Mouse (Mus musculus): Measurements from ENCODE around the gene Sirt5.
A peak's percentile ranks its signal among the peaks of the same experiment; 100 is the strongest.

Gene Sirt5

GRCm38 (mm10) chr13:43374205-43374604 is 8.9 kb downstream of the Sirt5 start:
- DNase-seq (ENCODE audit: extremely low spot score) = no peak

GRCm38 (mm10) chr13:43374918-43375432 is 9.7 kb downstream of the Sirt5 start:
- DNase-seq (ENCODE audit: extremely low spot score) = no peak

DNA sequence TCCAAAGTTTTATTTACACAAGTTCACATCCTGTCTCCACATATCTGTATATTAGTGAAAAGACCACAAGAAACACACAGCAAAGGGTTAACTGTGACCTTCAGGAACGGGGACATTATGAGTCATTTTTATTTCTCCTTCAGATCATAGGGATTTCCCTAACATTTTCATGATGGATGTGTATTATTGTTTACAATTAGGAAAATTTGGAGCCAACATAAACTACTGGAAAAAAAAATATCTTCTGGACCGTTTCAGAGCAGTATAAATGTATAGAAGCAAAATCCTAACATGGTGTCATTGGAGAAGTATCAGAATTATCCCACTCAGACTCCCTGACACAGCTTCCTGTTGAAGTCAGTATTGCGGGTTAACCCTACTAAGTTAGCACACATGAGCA is 14.7 kb downstream of the Sirt5 start:
- DNase-seq (ENCODE audit: extremely low spot score) = no peak

GRCm38 (mm10) chr13:43385321-43385720 is 20.0 kb downstream of the Sirt5 start:
- DNase-seq (ENCODE audit: extremely low spot score) = no peak

- DNase-seq (ENCODE audit: extremely low spot score) = no peak
Observed at GRCm38 (mm10) chr13:43397700-43398296, 32.5 kb downstream of the Sirt5 start.

DNA sequence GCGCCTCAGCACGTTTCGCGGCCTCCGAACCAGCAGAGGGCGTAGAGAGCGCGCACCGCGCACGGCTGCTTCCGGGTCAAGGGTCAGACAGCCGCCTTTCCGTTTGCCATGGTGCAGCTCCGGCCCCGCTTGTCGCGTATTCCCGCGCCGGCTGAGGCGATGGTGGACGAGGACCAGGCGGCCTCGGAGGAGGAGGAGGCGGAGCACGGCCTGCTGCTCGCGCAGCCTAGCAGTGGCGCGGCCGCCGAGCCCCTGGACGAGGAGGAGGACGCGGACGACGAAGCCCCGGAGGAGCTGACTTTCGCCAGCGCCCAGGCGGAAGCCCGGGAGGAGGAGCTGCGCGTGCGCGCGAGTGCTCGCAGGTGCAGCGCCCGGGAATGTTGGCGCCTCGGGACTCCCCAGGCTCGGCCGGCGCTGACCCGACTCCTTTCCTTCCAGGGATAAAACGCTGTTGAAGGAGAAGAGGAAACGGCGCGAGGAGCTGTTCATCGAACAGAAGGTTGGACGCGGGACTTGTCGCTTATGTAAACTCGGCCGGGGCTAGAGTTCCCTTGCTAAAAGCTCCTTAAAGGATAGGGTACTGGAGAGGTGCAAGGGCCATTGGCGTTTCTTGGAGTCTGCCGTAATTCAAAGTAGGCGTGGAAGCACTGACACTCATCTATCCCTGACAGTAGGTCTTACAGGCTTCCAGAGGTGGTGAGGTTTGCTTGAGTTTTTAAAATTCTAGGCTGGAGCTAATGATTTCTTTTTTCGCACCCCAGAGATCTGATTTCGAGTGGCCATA is 33.2 kb downstream of the Sirt5 start, which contains the start of gene Nol7:
Gene Nol7 (plus strand): TSS at position 94 of the 784 bp plus-strand sequence.
- peak; percentile 97 for DNase-seq (ENCODE audit: extremely low spot score)

- DNase-seq (ENCODE audit: extremely low spot score) = no peak
Observed at GRCm38 (mm10) chr13:43399576-43399975, 34.3 kb downstream of the Sirt5 start.

DNA sequence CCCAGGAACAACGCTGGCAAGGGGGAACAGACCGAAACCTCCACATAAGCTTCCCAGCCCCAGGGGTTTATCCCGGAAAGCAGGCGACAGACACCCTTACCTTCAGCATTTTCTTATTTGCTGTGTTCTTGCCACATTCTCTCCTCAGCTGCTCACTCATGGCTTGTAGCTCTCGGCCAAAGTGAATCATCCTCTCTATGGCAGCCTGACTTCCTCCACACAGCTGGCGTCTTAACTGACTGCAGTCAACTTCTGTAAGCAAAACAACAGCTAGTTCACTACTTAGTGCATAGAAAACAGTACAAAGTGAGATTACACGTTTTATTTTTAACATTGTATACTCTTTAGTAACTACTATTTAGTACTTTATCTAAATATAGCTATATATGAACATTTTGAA is 47.0 kb downstream of the Sirt5 start:
- DNase-seq (ENCODE audit: extremely low spot score) = no peak

GRCm38 (mm10) chr13:43413611-43414010 is 48.3 kb downstream of the Sirt5 start:
- DNase-seq (ENCODE audit: extremely low spot score) = no peak

- no peak for DNase-seq (ENCODE audit: extremely low spot score)
Observed at GRCm38 (mm10) chr13:43415249-43415648, 50.0 kb downstream of the Sirt5 start.

- no peak for DNase-seq (ENCODE audit: extremely low spot score)
Observed at GRCm38 (mm10) chr13:43428436-43428835, 63.1 kb downstream of the Sirt5 start.

DNA sequence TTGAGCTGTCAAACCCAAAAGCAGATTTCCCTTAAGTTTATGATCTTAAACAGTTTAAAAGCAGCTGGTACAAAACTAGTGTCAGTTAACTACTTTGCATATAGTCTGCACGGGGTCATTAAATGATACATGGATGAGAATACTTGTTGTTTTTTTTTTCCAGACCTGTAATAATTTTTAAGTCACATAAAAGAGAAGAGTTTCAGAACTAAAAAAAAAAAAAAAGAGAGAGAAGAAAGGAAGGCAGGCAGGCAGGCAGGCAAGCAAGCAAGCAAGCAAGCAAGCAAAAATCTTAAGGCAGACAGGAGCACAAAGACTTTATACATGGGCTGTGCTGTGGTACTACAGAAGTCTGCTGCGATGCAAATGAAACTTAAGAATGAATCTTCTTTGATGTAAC is 68.1 kb downstream of the Sirt5 start:
- no peak for DNase-seq (ENCODE audit: extremely low spot score)

DNA sequence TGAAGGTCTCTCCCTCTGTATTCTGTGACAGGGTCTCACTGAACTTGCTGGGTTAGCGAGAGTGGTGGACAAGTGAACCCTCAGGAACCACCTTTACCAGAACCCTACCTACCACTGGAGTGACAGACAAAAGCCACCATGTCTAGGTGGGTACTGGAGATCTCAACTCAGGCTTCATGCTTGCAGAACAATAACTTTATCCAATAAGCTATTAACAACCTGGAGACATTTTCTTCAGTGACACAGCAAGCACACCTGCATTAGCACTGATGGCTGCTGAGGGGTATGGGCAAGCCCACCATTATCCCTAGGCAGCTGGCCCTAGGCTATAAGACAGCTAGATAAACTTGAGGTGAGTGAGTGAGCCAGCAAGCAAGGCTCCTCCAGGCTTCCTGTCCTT is 75.1 kb downstream of the Sirt5 start:
- DNase-seq (ENCODE audit: extremely low spot score) = no peak

- DNase-seq (ENCODE audit: extremely low spot score) = no peak
Observed at GRCm38 (mm10) chr13:43442551-43442950, 77.3 kb downstream of the Sirt5 start.

DNA sequence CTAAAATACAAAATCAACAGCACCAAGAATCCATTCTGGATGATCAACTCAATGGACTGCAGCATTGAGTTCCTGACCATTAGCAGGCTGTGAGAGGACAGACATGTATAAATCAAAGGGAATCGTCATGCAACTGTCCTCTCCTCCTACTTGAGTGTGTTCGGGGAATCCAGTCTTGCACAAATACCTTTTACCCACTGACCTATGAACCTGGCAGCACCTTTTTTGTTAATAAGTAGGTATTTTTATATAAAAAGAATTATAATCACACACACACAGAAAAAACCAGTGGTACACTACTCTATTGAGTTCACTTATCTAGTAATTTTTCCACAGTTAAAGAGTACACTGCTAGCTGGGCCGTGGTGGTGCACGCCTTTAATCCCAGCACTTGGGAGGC is 78.4 kb downstream of the Sirt5 start:
- no peak for DNase-seq (ENCODE audit: extremely low spot score)

DNA sequence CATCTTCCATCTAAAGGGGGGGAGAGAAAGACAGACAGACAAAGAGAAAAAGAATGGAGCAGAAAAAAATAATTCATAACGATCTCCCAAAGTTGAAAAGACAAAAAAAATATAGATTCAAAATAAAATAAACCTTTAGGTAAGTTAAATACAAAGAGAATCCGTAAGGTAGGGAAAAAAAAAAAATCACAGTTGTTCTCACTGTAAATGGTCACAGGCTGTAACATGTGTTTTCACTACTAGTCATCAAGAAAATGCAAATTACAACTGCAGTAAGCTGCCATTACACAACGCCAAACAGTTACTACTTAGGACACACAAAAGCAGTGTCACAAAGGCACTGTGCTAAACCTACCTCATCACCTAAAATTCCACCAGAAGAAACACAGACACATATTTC is 79.4 kb downstream of the Sirt5 start:
- no peak for DNase-seq (ENCODE audit: extremely low spot score)
